Mouse (Mus musculus) liver, embryonic 14.5 days (tissue): Measurements from ENCODE around the gene Akt1. TPM values are rescaled to one million over a fixed set of nuclear protein-coding genes. Genes with fewer than 3 reads are reported as not detected.

ENCODE experiments used
- ATAC-seq: fragments of 200-750 bp; cut with Nextera tagmentation; 2 replicates; pipeline ENCODE4 v1.8.0; 2017; ENCODE audit warnings: moderate number of reproducible peaks, mild to moderate bottlenecking, moderate library complexity; ENCODE audit not compliant: insufficient read depth
- DNase-seq, 3 experiments: peaks; one replicate each; pipeline ENCODE4 v3.0.0-alpha.2; 2012 to 2013; ENCODE audit warnings: low read depth in 3 of 3, low spot score in 3 of 3
- H3K27ac ChIP-seq: fragments of 300-500 bp; sonication (generic); 2 replicates; pipeline ENCODE4 v1.5.1; 2014; ENCODE audit warnings: moderate library complexity, mild to moderate bottlenecking, control low read depth, inconsistent platforms
- H3K27me3 ChIP-seq: fragments of 300-500 bp; sonication (generic); 2 replicates; pipeline ENCODE4 v1.6.1; 2014; ENCODE audit warnings: mild to moderate bottlenecking, low read length, moderate library complexity; ENCODE audit not compliant: control insufficient read depth, insufficient read depth
- H3K36me3 ChIP-seq: fragments of 300-500 bp; sonication (generic); replicated peaks from 2 replicates; pipeline ENCODE4 v1.6.1; 2014; ENCODE audit warnings: low read depth; ENCODE audit not compliant: control insufficient read depth, insufficient read depth
- H3K4me1 ChIP-seq, 2 experiments: fragments of 200-500 bp in 1 of 2; fragments of 300-500 bp in 1 of 2; sonication (generic) in 1 of 2; replicated peaks; 2 replicates each; pipeline ENCODE4 v1.6.1; 2012 to 2014; ENCODE audit warnings: antibody characterized with exemption in 1 of 2, inconsistent platforms in 1 of 2, low read length in 1 of 2; ENCODE audit not compliant: control insufficient read depth in 2 of 2, insufficient read depth in 2 of 2
- H3K4me2 ChIP-seq: fragments of 300-500 bp; sonication (generic); 2 replicates; pipeline ENCODE4 v1.6.1; 2014; ENCODE audit warnings: low read depth, mild to moderate bottlenecking, control low read depth, moderate library complexity
- H3K4me3 ChIP-seq, 2 experiments: fragments of 200-500 bp in 1 of 2; fragments of 300-500 bp in 1 of 2; sonication (generic) in 1 of 2; 2 replicates each; pipeline ENCODE4 v1.5.1; 2012 to 2014; ENCODE audit warnings: low read depth in 2 of 2, low read length in 2 of 2, mild to moderate bottlenecking in 2 of 2, control low read depth in 1 of 2, inconsistent platforms in 1 of 2, moderate library complexity in 1 of 2; ENCODE audit not compliant: insufficient read depth in 1 of 2
- H3K9ac ChIP-seq: fragments of 300-500 bp; sonication (generic); replicated peaks from 2 replicates; pipeline ENCODE4 v1.6.1; 2014; ENCODE audit warnings: mild to moderate bottlenecking, control low read depth, moderate library complexity
- H3K9me3 ChIP-seq: fragments of 300-500 bp; sonication (generic); 2 replicates; pipeline ENCODE4 v1.6.1; 2016; ENCODE audit warnings: low read length, mixed read lengths; ENCODE audit not compliant: control insufficient read depth
- CTCF ChIP-seq: IDR thresholded peaks from 2 replicates; pipeline ENCODE4 v1.5.1; 2016; ENCODE audit warnings: antibody characterized with exemption, low read depth, control low read depth
- EP300 ChIP-seq: IDR thresholded peaks from 2 replicates; pipeline ENCODE4 v1.6.1; 2016; ENCODE audit warnings: antibody characterized with exemption, low read depth
- WGBS: fragments of 180-500 bp; shearing (Covaris S2); extraction: QIAGEN DNeasy Blood & Tissue Kit; methylation state at CpG from one replicate; pipeline ENCODE4 v1.1.7; 2014; ENCODE audit not compliant: insufficient replicate concordance; 5-methylcytosine and 5-hydroxymethylcytosine counted together
- polyA plus RNA-seq, 2 experiments: library from polyadenylated mRNA; depleted of rRNA in 1 of 2; stranded (reverse) in 1 of 2; unstranded in 1 of 2; fragments of >200 nt; fragmentation: Nextera tagmentation in 1 of 2; extraction: Ambion mirVana in 1 of 2; gene quantifications; 2 replicates each; pipeline versions ENCODE4 v1.2.1 to v1.2.3; 2012 to 2014

Gene Akt1
- polyA plus RNA-seq, 2 experiments = 9.9 to 41.2 TPM

GRCm38 (mm10) chr12:112667619-112668297, 6.9 kb downstream of the Akt1 start:
- Histone ChIP-seq H3K4me2 (no peak overlapping the region), H3K27ac (no peak overlapping the region), H3K9me3 (no peaks in the 10 kb centered on the region), H3K4me3 (no peak overlapping the region), H3K36me3 (no peaks in the 10 kb centered on the region; the same call in 1 of the 2 replicates), H3K9ac (no peak overlapping the region), H3K4me1 (peaks cover 8 to 10% of the 10 kb centered on the region in 2 experiments; a peak in 3 of 4 replicates), H3K27me3 (no peaks in the 10 kb centered on the region)
- DNase-seq = no peak
- WGBS = 52% methylated on average over 10 of the region's 10 CpGs
- TF ChIP-seq CTCF (no peak), EP300 (no peak)
- ATAC-seq = no peak

DNA sequence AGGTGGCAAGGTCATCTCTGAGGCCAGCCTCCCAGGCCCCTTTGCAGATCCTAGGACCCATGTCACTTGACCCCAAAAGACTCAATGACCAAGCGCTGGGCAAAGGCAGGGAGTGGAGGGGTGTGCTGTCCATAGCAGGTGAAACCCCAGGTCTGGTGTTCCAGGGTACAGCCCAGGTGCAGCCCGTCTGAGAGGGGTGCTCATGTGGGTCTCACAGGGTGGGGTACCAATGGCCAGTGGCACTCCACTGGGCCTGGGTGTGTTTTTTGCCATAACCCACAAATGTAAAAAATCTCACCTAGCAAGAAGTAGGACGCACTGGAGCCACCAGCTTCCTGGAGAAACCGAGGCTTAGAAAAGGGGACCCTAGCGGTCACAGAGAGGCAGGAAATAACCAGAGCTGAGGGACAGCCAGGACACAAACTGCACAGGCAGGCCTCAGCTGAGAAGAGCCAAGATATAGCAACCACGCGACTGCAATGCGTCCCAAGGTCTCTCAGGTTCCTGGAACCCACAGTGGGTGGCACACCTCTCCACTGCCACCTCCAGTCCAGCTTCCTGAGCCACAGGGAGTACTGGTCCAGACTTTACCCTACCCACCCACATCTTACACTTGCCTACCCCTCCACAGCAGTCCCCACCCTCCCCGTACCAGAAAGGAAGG, 8.7 kb downstream of the Akt1 start:
- Histone ChIP-seq H3K27ac (no peak overlapping the region), H3K4me3 (no peak overlapping the region), H3K4me2 (no peak overlapping the region), H3K4me1 (peaks cover 0 to under 1% of the 10 kb centered on the region in 2 experiments; a peak in 1 of 4 replicates), H3K36me3 (no peaks in the 10 kb centered on the region; the same call in none of the 2 replicates), H3K9ac (no peak overlapping the region), H3K9me3 (no peaks in the 10 kb centered on the region), H3K27me3 (no peaks in the 10 kb centered on the region)
- DNase-seq = no peak
- no peak for ATAC-seq
- TF ChIP-seq CTCF = no peak
- no peak for TF ChIP-seq EP300
- WGBS = 77% methylated on average over 9 of the region's 9 CpGs

DNA sequence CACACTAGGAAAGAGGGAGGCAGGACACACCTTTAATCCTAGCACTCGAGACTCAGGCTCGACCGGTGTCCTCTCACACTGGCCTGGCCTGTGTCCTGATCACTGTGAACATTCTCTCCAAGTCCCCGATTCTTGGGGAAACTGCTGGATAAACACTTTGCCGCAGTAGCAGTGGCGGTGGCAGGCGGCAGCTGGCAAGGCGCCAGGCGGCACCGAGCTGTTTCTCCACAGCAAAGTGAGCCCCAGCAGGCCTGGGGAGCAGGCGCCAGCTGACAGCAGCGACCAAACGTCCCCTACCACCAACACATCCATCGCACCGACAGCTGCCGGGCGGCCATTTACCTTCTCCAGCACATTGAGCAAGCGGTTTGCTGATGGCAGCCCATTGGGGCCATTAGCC, 9.2 kb downstream of the Akt1 start:
- no peak overlapping the region for H3K4me2 ChIP-seq
- H3K27me3 ChIP-seq = no peaks in the 10 kb centered on the region
- TF ChIP-seq CTCF (no peak), EP300 (no peak)
- DNase-seq (no peak), ATAC-seq (no peak)
- no peaks in the 10 kb centered on the region for H3K4me1 ChIP-seq
- H3K36me3 ChIP-seq = no peaks in the 10 kb centered on the region; the same call in none of the 2 replicates
- H3K4me3 ChIP-seq = no peak overlapping the region
- WGBS = 78% methylated on average over 18 of the region's 18 CpGs
- no peak overlapping the region for H3K9ac ChIP-seq
- no peaks in the 10 kb centered on the region for H3K9me3 ChIP-seq
- no peak overlapping the region for H3K27ac ChIP-seq

DNA sequence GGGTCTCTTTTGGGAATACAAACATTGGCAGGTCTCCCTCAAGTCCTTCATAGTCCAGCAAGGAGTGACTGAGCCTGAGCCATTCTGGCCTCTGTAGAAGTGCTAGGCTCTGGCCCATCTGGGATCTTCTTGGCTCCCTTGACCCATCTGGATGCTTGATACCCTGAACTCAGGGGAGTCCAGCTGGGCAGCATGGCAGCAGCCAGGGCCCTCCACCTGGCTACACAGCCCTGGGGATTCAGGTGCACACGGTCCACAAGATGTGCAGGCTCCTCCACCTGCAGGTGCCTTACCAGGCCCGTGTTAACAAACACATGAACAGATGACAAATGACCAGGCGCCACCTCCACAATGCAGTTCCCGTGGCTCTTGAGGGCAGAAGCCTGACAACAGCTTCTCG, 10.0 kb downstream of the Akt1 start:
- no peak overlapping the region for H3K27ac ChIP-seq

DNA sequence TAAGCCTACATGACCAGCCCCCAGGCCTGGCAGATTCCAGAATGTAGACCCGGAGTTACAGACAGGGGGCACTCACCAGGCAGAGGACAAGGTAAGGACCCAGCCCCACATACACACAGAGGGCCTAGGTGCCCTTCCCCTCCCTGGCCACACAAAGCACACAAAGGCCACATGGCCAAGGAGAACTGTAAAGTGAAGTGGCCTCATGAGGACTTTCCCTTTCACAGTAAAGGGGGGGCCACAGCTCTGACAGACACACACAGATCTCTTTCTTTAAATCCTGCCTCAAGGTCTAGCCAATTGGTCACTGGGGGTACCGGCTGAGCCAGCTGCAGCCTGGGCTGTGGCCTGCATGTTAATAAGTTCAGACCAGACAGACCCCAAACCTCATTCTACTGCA, 10.6 kb downstream of the Akt1 start:
- Histone ChIP-seq H3K27ac (no peak overlapping the region), H3K9me3 (no peaks in the 10 kb centered on the region), H3K27me3 (no peaks in the 10 kb centered on the region), H3K4me1 (no peaks in the 10 kb centered on the region), H3K36me3 (peaks cover under 1% of the 10 kb centered on the region), H3K9ac (no peak overlapping the region), H3K4me3 (no peak overlapping the region), H3K4me2 (no peak overlapping the region)
- WGBS = 74% methylated on average over 2 of the region's 2 CpGs
- ATAC-seq = no peak
- DNase-seq = no peak
- TF ChIP-seq CTCF = no peak
- TF ChIP-seq EP300 = no peak

More for the DNA sequence above, 10.0 kb downstream of the Akt1 start:
- no peaks in the 10 kb centered on the region for H3K27me3 ChIP-seq
- H3K36me3 ChIP-seq = no peaks in the 10 kb centered on the region; the same call in none of the 2 replicates
- no peak overlapping the region for H3K4me2 ChIP-seq
- no peak overlapping the region for H3K9ac ChIP-seq
- WGBS = 65% methylated on average over 5 of the region's 5 CpGs
- no peaks in the 10 kb centered on the region for H3K9me3 ChIP-seq
- DNase-seq (no peak), ATAC-seq (no peak)
- TF ChIP-seq CTCF = no peak
- no peak for TF ChIP-seq EP300
- no peaks in the 10 kb centered on the region for H3K4me1 ChIP-seq
- no peak overlapping the region for H3K4me3 ChIP-seq
